Comparison of ENCODE assay signal across 13 mouse cellular contexts in the genomic region with DNA sequence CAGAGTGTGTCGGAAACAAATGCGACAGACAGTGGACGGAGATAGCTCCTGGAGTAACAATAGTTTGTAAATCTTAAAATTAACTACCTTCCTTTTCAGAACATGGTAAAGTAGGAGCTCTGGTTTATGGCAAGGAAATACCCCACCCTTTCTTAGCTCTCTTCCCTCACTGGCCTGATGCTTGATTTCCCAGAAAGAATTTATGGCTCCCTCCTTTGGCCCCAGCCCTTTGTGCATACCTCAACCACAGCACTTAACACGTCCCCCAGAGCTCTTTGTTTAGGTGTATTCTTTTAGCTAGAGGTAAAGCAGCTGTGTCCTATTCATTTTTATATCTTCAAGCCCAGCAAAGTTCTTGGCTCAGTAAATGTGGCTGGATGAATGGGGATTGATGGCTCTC. TPM values are rescaled to one million over a fixed set of nuclear protein-coding genes. Genes with fewer than 3 reads are reported as not detected.
DNase-seq lines count a peak whose midpoint lies in the region; ATAC-seq lines count a peak whose summit lies in the region.
"Had no signal": no experiment of that assay in that cellular context is flagged by ENCODE, and none has a peak within 500 bp of the region (broad histone marks: within the 10 kb centered on the region; RNA-seq: fewer than 3 reads in every experiment).

No protein-coding gene starts in this region.

- peaks cover 10% of the 10 kb centered on the region; the same call in 1 of the 2 replicates for H3K4me1 ChIP-seq in hindbrain, embryonic 11.5 days (replicated peaks; ENCODE audit: control insufficient read depth, insufficient read depth, low read length)
- peaks cover 16% of the 10 kb centered on the region; the same call in 1 of the 2 replicates for H3K4me1 ChIP-seq in hindbrain, embryonic 14.5 days (replicated peaks; ENCODE audit: control insufficient read depth, insufficient read depth, low read length)
- peaks cover 40% of the 10 kb centered on the region for H3K4me1 ChIP-seq in neural tube, embryonic 12.5 days
- H3K4me1 ChIP-seq in forebrain, embryonic 15.5 days: peaks cover 31% of the 10 kb centered on the region

- no peaks in the 10 kb centered on the region for H3K36me3 ChIP-seq in hindbrain, embryonic 11.5 days (ENCODE audit: control insufficient read depth, insufficient read depth, low read length)
- no peaks in the 10 kb centered on the region for H3K36me3 ChIP-seq in hindbrain, embryonic 14.5 days (replicated peaks; ENCODE audit: control insufficient read depth, insufficient read depth)
- no peaks in the 10 kb centered on the region for H3K36me3 ChIP-seq in neural tube, embryonic 12.5 days
- no peaks in the 10 kb centered on the region for H3K36me3 ChIP-seq in forebrain, embryonic 15.5 days

- no peak overlapping the region for H3K9ac ChIP-seq in hindbrain, embryonic 11.5 days (ENCODE audit: low read depth, low read length)
- H3K9ac ChIP-seq in hindbrain, embryonic 14.5 days: no peak overlapping the region
- no peak overlapping the region for H3K9ac ChIP-seq in neural tube, embryonic 12.5 days
- H3K9ac ChIP-seq in forebrain, embryonic 15.5 days (replicated peaks): no peak overlapping the region

- H3K4me3 ChIP-seq in hindbrain, embryonic 11.5 days (ENCODE audit: low read depth, low read length): no peak overlapping the region
- no peak overlapping the region for H3K4me3 ChIP-seq in hindbrain, embryonic 14.5 days (replicated peaks; ENCODE audit: low read length)
- H3K4me3 ChIP-seq in neural tube, embryonic 12.5 days: no peak overlapping the region
- H3K4me3 ChIP-seq in forebrain, embryonic 15.5 days: no peak overlapping the region

- H3K9me3 ChIP-seq in hindbrain, embryonic 11.5 days (ENCODE audit: control insufficient read depth, low read length): no peaks in the 10 kb centered on the region
- H3K9me3 ChIP-seq in hindbrain, embryonic 14.5 days (ENCODE audit: control insufficient read depth, low read length): no peaks in the 10 kb centered on the region
- no peaks in the 10 kb centered on the region for H3K9me3 ChIP-seq in neural tube, embryonic 12.5 days
- no peaks in the 10 kb centered on the region for H3K9me3 ChIP-seq in forebrain, embryonic 15.5 days

- no peak overlapping the region for H3K4me2 ChIP-seq in hindbrain, embryonic 11.5 days (replicated peaks; ENCODE audit: low read depth, low read length)
- no peak overlapping the region for H3K4me2 ChIP-seq in hindbrain, embryonic 14.5 days (replicated peaks)
- no peak overlapping the region for H3K4me2 ChIP-seq in neural tube, embryonic 12.5 days (replicated peaks)
- H3K4me2 ChIP-seq in forebrain, embryonic 15.5 days (replicated peaks): no peak overlapping the region

- H3K27me3 ChIP-seq in hindbrain, embryonic 11.5 days (ENCODE audit: control insufficient read depth, insufficient read depth, low read length): no peaks in the 10 kb centered on the region
- no peaks in the 10 kb centered on the region for H3K27me3 ChIP-seq in hindbrain, embryonic 14.5 days (ENCODE audit: control insufficient read depth, insufficient read depth, low read length)
- no peaks in the 10 kb centered on the region for H3K27me3 ChIP-seq in neural tube, embryonic 12.5 days (replicated peaks)
- H3K27me3 ChIP-seq in forebrain, embryonic 15.5 days: no peaks in the 10 kb centered on the region
- H3K27me3 ChIP-seq: CH12.LX had no signal

- ATAC-seq in hindbrain, embryonic 11.5 days (ENCODE audit: low FRiP score): no peak; the same call in 1 of the 2 replicates
- no peak for ATAC-seq in hindbrain, embryonic 14.5 days (ENCODE audit: low FRiP score)
- peak; percentile 45; the same call in 1 of the 2 replicates for ATAC-seq in neural tube, embryonic 12.5 days (ENCODE audit: low FRiP score, low read depth)
- no peak for ATAC-seq in forebrain, embryonic 15.5 days (replicated peaks)

- no peak for DNase-seq in hindbrain, embryonic 11.5 days (ENCODE audit: low spot score)
- DNase-seq in hindbrain, embryonic 14.5 days (ENCODE audit: low spot score): no peak
- no peak for DNase-seq in neural tube, embryonic 10.5 days (ENCODE audit: extremely low spot score, low spot score)
- DNase-seq in urinary bladder, postnatal 4 days (ENCODE audit: low spot score in 2 of 2): no peak
- no peak for DNase-seq in adrenal gland, postnatal 36 days
- no peak for DNase-seq in lung, postnatal 25 days (ENCODE audit: low spot score)
- DNase-seq: adrenal gland, postnatal 14 days; cerebellum, adult 11-12 months; kidney, postnatal 10 days; liver had no signal

- H3K27ac ChIP-seq in hindbrain, embryonic 11.5 days (ENCODE audit: low read depth, low read length): peak overlapping the region; percentile 70
- H3K27ac ChIP-seq in hindbrain, embryonic 14.5 days: no peak overlapping the region
- H3K27ac ChIP-seq in neural tube, embryonic 12.5 days: no peak overlapping the region
- peak overlapping the region; percentile 38 for H3K27ac ChIP-seq in forebrain, embryonic 15.5 days (replicated peaks)

- 34% methylated on average over 4 of the region's 4 CpGs for WGBS in hindbrain, embryonic 11.5 days
- WGBS in hindbrain, embryonic 14.5 days: 22% methylated on average over 4 of the region's 4 CpGs
- WGBS in neural tube, embryonic 12.5 days: 17% methylated on average over 4 of the region's 4 CpGs
- WGBS in forebrain, embryonic 15.5 days: 12% methylated on average over 4 of the region's 4 CpGs

RNA-seq across cellular contexts. Expression of a gene that starts 48.5 kb away (rescaled TPM):
- polyA plus RNA-seq in hindbrain, embryonic 11.5 days (2014; fragmentation: Nextera tagmentation; extraction: Ambion mirVana): 94.8 and 98.9 TPM in 2 replicates
- 40.8 and 44.1 TPM in 2 replicates for polyA plus RNA-seq in hindbrain, embryonic 14.5 days (2014; fragmentation: Nextera tagmentation; extraction: Ambion mirVana)
- polyA plus RNA-seq in neural tube, embryonic 12.5 days (2016; fragmentation: Nextera tagmentation; extraction: Ambion mirVana): 72.0 and 83.7 TPM in 2 replicates
- polyA plus RNA-seq in forebrain, embryonic 15.5 days (2015; fragmentation: Nextera tagmentation; extraction: Ambion mirVana): 37.0 and 41.0 TPM in 2 replicates
- total RNA-seq in adrenal gland, postnatal 36 days (2021): 10 to 100 TPM in 1 of 2 experiments, 1 to 10 TPM in 1; 7.5 to 14.9 TPM

Comparison
In these comparisons a context has a peak if more than half of its experiments do, and no peak if none do; other contexts are left out.
1. H3K27ac ChIP-seq: peak in hindbrain, embryonic 11.5 days (single experiment) and forebrain, embryonic 15.5 days (single experiment); none in hindbrain, embryonic 14.5 days (single experiment) and neural tube, embryonic 12.5 days (single experiment).